Mouse (Mus musculus): Measurements from ENCODE around the gene Gm8165.
"Not testable (repeated sequence)": the region's sequence is repeated elsewhere in the genome, so short reads cannot be mapped to it uniquely, and the experiment has no call there.

Gene Gm8165

DNA sequence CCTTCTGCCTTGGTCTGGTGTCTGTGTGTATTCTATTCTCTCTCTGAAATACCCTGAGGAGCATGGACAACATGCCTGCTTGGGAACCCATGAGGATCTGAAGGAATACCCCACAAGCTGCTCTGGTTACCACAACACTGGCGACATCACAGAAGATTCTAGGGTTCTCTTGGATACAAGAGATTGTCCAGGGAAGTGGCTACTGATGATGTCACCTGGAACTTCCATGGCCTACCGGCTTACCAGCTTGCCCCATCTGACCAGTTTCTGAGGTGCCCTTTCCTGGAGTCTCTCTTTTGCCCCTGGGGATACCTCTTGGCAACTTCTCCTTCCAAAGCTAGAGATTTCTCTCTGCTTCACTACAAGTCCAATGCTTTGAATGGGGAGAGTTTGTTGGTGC lies at the start of gene Gm8165:
Gene Gm8165 (minus strand): TSS at position 101 of the 400 bp plus-strand sequence.
- DNase-seq = not testable (repeated sequence)

DNA sequence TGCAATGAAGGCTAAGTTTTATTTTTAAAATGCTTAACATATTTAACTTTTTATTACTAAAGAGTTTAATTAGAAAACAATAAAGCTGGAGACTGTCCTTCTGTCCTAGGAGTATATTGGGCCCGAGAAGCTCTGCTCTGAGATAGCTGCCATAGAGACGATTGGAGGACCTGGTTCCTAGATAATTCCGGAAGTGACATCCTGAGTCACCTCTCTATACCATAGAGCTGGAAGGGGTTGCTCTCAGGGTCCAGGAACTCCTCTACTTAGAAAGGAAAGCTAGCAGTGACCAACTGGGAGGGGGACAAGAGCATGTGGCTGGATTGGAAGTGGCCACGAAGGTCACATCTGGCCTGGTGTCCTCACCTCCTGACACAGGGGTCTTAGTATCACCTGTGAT lies 20.6 kb upstream of the Gm8165 start, which contains the start of gene Gm7324:
Gene Gm7324 (plus strand): TSS at position 208 of the 400 bp plus-strand sequence.
- DNase-seq = not testable (repeated sequence)

Data from retina, postnatal 1 day (tissue).